Mouse (Mus musculus): ENCODE results near the gene Ino80d. TPM values are rescaled to one million over a fixed set of nuclear protein-coding genes. Genes with fewer than 3 reads are reported as not detected.

Ino80d gene
- polyA plus RNA-seq, 1 experiment from 2014 or later = 9.9 TPM

- no peak overlapping the region for H3K27ac ChIP-seq (replicated peaks)
- no peak overlapping the region for H3K4me3 ChIP-seq
- H3K4me2 ChIP-seq = no peak overlapping the region
- no peaks in the 10 kb centered on the region; the same call in 1 of the 2 replicates for H3K36me3 ChIP-seq
- H3K9ac ChIP-seq = no peak overlapping the region
- H3K27me3 ChIP-seq = no peaks in the 10 kb centered on the region
- 78% methylated on average over 8 of the region's 8 CpGs for WGBS
- ATAC-seq (ENCODE audit: low FRiP score, low read depth) = no peak
- peaks cover 22% of the 10 kb centered on the region for H3K4me1 ChIP-seq (replicated peaks)
- no peaks in the 10 kb centered on the region for H3K9me3 ChIP-seq
Measured at GRCm38 (mm10) chr1:63050866-63051265, 63.6 kb downstream of the Ino80d start.

GRCm38 (mm10) chr1:63049977-63050376 lies 64.5 kb downstream of the Ino80d start:
- 77% methylated on average over 3 of the region's 3 CpGs for WGBS
- Histone ChIP-seq H3K4me3 (no peak overlapping the region), H3K36me3 (no peaks in the 10 kb centered on the region; the same call in 1 of the 2 replicates), H3K27me3 (no peaks in the 10 kb centered on the region), H3K4me1 (replicated peaks) (peaks cover 14% of the 10 kb centered on the region; the same call in 1 of the 2 replicates), H3K9me3 (no peaks in the 10 kb centered on the region), H3K27ac (replicated peaks) (no peak overlapping the region), H3K4me2 (no peak overlapping the region), H3K9ac (no peak overlapping the region)
- no peak for ATAC-seq (ENCODE audit: low FRiP score, low read depth)

GRCm38 (mm10) chr1:63047983-63048382 lies 66.5 kb downstream of the Ino80d start:
- ATAC-seq (ENCODE audit: low FRiP score, low read depth) = peak; percentile 38; the same call in 1 of the 2 replicates
- Histone ChIP-seq H3K9ac (no peak overlapping the region), H3K36me3 (no peaks in the 10 kb centered on the region; the same call in 1 of the 2 replicates), H3K27me3 (no peaks in the 10 kb centered on the region), H3K4me3 (no peak overlapping the region), H3K9me3 (no peaks in the 10 kb centered on the region), H3K4me2 (no peak overlapping the region), H3K4me1 (replicated peaks) (peaks cover 14% of the 10 kb centered on the region; the same call in 1 of the 2 replicates), H3K27ac (replicated peaks) (no peak overlapping the region)
- 79% methylated on average over 6 of the region's 6 CpGs for WGBS

GRCm38 (mm10) chr1:63032929-63033328 lies 81.5 kb downstream of the Ino80d start:
- Histone ChIP-seq H3K4me1 (replicated peaks) (no peaks in the 10 kb centered on the region), H3K4me2 (no peak overlapping the region), H3K27me3 (no peaks in the 10 kb centered on the region), H3K27ac (replicated peaks) (no peak overlapping the region), H3K4me3 (no peak overlapping the region), H3K36me3 (no peaks in the 10 kb centered on the region), H3K9me3 (no peaks in the 10 kb centered on the region), H3K9ac (no peak overlapping the region)
- ATAC-seq (ENCODE audit: low FRiP score, low read depth) = no peak
- WGBS = 86% methylated on average over 3 of the region's 3 CpGs

GRCm38 (mm10) chr1:63019916-63020315 lies 94.6 kb downstream of the Ino80d start:
- Histone ChIP-seq H3K4me1 (replicated peaks) (no peaks in the 10 kb centered on the region), H3K36me3 (no peaks in the 10 kb centered on the region), H3K9me3 (no peaks in the 10 kb centered on the region), H3K9ac (no peak overlapping the region), H3K27me3 (no peaks in the 10 kb centered on the region), H3K4me3 (no peak overlapping the region), H3K4me2 (no peak overlapping the region), H3K27ac (replicated peaks) (no peak overlapping the region)
- no peak for ATAC-seq (ENCODE audit: low FRiP score, low read depth)
- WGBS = 71% methylated on average over 2 of the region's 2 CpGs

GRCm38 (mm10) chr1:63005013-63005646 lies 109.3 kb downstream of the Ino80d start:
- WGBS = 45% methylated on average over 12 of the region's 12 CpGs

GRCm38 (mm10) chr1:63001874-63002273 lies 112.6 kb downstream of the Ino80d start:
- Histone ChIP-seq H3K36me3 (no peaks in the 10 kb centered on the region), H3K4me3 (no peak overlapping the region), H3K9ac (no peak overlapping the region), H3K27ac (replicated peaks) (no peak overlapping the region), H3K4me2 (no peak overlapping the region), H3K4me1 (replicated peaks) (no peaks in the 10 kb centered on the region), H3K27me3 (no peaks in the 10 kb centered on the region), H3K9me3 (no peaks in the 10 kb centered on the region)
- 71% methylated on average over 3 of the region's 3 CpGs for WGBS
- ATAC-seq (ENCODE audit: low FRiP score, low read depth) = no peak

More at GRCm38 (mm10) chr1:63005013-63005646, 109.3 kb downstream of the Ino80d start:
- Histone ChIP-seq H3K27me3 (no peaks in the 10 kb centered on the region), H3K9me3 (no peaks in the 10 kb centered on the region), H3K27ac (replicated peaks) (no peak overlapping the region), H3K36me3 (no peaks in the 10 kb centered on the region), H3K4me1 (replicated peaks) (no peaks in the 10 kb centered on the region), H3K9ac (no peak overlapping the region), H3K4me3 (no peak overlapping the region), H3K4me2 (no peak overlapping the region)
- ATAC-seq (ENCODE audit: low FRiP score, low read depth) = no peak

GRCm38 (mm10) chr1:62993348-62993747 lies 121.1 kb downstream of the Ino80d start:
- WGBS = 25% methylated on average over 1 of the region's 1 CpGs
- Histone ChIP-seq H3K4me2 (no peak overlapping the region), H3K9me3 (no peaks in the 10 kb centered on the region), H3K4me3 (no peak overlapping the region), H3K9ac (no peak overlapping the region), H3K36me3 (no peaks in the 10 kb centered on the region), H3K4me1 (replicated peaks) (no peaks in the 10 kb centered on the region), H3K27me3 (no peaks in the 10 kb centered on the region), H3K27ac (replicated peaks) (no peak overlapping the region)
- ATAC-seq (ENCODE audit: low FRiP score, low read depth) = no peak

- ATAC-seq (ENCODE audit: low FRiP score, low read depth) = no peak
- 85% methylated on average over 5 of the region's 5 CpGs for WGBS
Measured at GRCm38 (mm10) chr1:62992648-62993047, 121.8 kb downstream of the Ino80d start.

GRCm38 (mm10) chr1:62991021-62991420 lies 123.4 kb downstream of the Ino80d start:
- Histone ChIP-seq H3K36me3 (no peaks in the 10 kb centered on the region), H3K9ac (no peak overlapping the region), H3K27ac (replicated peaks) (no peak overlapping the region), H3K27me3 (no peaks in the 10 kb centered on the region), H3K4me1 (replicated peaks) (no peaks in the 10 kb centered on the region), H3K4me3 (no peak overlapping the region), H3K9me3 (no peaks in the 10 kb centered on the region), H3K4me2 (no peak overlapping the region)
- no peak for ATAC-seq (ENCODE audit: low FRiP score, low read depth)
- WGBS = 85% methylated on average over 10 of the region's 10 CpGs

More at GRCm38 (mm10) chr1:62992648-62993047, 121.8 kb downstream of the Ino80d start:
- no peak overlapping the region for H3K4me2 ChIP-seq
- no peak overlapping the region for H3K27ac ChIP-seq (replicated peaks)
- no peaks in the 10 kb centered on the region for H3K4me1 ChIP-seq (replicated peaks)
- no peaks in the 10 kb centered on the region for H3K36me3 ChIP-seq
- H3K9ac ChIP-seq = no peak overlapping the region
- H3K27me3 ChIP-seq = no peaks in the 10 kb centered on the region
- no peaks in the 10 kb centered on the region for H3K9me3 ChIP-seq
- no peak overlapping the region for H3K4me3 ChIP-seq

- no peaks in the 10 kb centered on the region for H3K4me1 ChIP-seq (replicated peaks)
- no peaks in the 10 kb centered on the region for H3K36me3 ChIP-seq
- no peak overlapping the region for H3K9ac ChIP-seq
- no peak overlapping the region for H3K27ac ChIP-seq (replicated peaks)
- no peak overlapping the region for H3K4me2 ChIP-seq
- no peak overlapping the region for H3K4me3 ChIP-seq
- H3K27me3 ChIP-seq = no peaks in the 10 kb centered on the region
- no peaks in the 10 kb centered on the region for H3K9me3 ChIP-seq
- ATAC-seq (ENCODE audit: low FRiP score, low read depth) = no peak
- WGBS = 70% methylated on average over 2 of the region's 2 CpGs
Measured at GRCm38 (mm10) chr1:62987561-62987960, 126.9 kb downstream of the Ino80d start.

- Histone ChIP-seq H3K4me3 (no peak overlapping the region; the same call in 1 of the 2 replicates), H3K36me3 (no peaks in the 10 kb centered on the region), H3K4me2 (peak overlapping the region; percentile 41), H3K4me1 (replicated peaks) (no peaks in the 10 kb centered on the region), H3K9ac (no peak overlapping the region), H3K9me3 (no peaks in the 10 kb centered on the region), H3K27me3 (no peaks in the 10 kb centered on the region), H3K27ac (replicated peaks) (no peak overlapping the region)
- WGBS = 16% methylated on average over 7 of the region's 7 CpGs
- ATAC-seq (ENCODE audit: low FRiP score, low read depth) = no peak
Measured at GRCm38 (mm10) chr1:62986267-62986666, 128.2 kb downstream of the Ino80d start.

GRCm38 (mm10) chr1:62984566-62984965 lies 129.9 kb downstream of the Ino80d start:
- Histone ChIP-seq H3K4me2 (peak overlapping the region; percentile 34), H3K9me3 (no peaks in the 10 kb centered on the region), H3K27me3 (no peaks in the 10 kb centered on the region), H3K36me3 (no peaks in the 10 kb centered on the region), H3K4me3 (peak overlapping the region; percentile 13; the same call in 1 of the 2 replicates), H3K27ac (replicated peaks) (no peak overlapping the region), H3K9ac (no peak overlapping the region), H3K4me1 (replicated peaks) (no peaks in the 10 kb centered on the region)
- no peak for ATAC-seq (ENCODE audit: low FRiP score, low read depth)
- 34% methylated on average over 11 of the region's 11 CpGs for WGBS

Data from hindbrain, embryonic 15.5 days (tissue).